Mouse (Mus musculus) megakaryocyte, embryonic 14.5 days (primary cell): ENCODE measurements around the gene Creb5. TPM values are rescaled to one million over a fixed set of nuclear protein-coding genes. Genes with fewer than 3 reads are reported as not detected.

Experiments
- H3K27me3 ChIP-seq: replicated peaks from 2 replicates; pipeline ENCODE3; 2012; ENCODE audit warnings: inconsistent platforms
- H3K36me3 ChIP-seq: replicated peaks from 2 replicates; pipeline ENCODE3; 2012; ENCODE audit warnings: low read length, inconsistent platforms, mixed read lengths
- H3K4me1 ChIP-seq: 2 replicates; pipeline ENCODE4 v1.6.1; 2012; ENCODE audit warnings: inconsistent platforms
- H3K4me3 ChIP-seq: replicated peaks from 2 replicates; pipeline ENCODE3; 2012; ENCODE audit warnings: moderate library complexity, mild to moderate bottlenecking, inconsistent platforms
- H3K9me3 ChIP-seq: 2 replicates; pipeline ENCODE4 v1.6.1; 2012; ENCODE audit warnings: inconsistent platforms
- FLI1 ChIP-seq: IDR thresholded peaks from 2 replicates; pipeline ENCODE4 v1.6.1; 2012; ENCODE audit warnings: low read length, inconsistent platforms, mixed read lengths
- GATA1 ChIP-seq: IDR thresholded peaks from 3 replicates; pipeline ENCODE4 v1.6.1; 2012; ENCODE audit warnings: mixed read lengths, low read length, inconsistent platforms, borderline replicate concordance
- polyA plus RNA-seq: library from polyadenylated mRNA; stranded (reverse); fragments of >175 nt; gene quantifications from 2 replicates; pipeline ENCODE4 v1.2.3, GENCODE M21; 2012; ENCODE audit warnings: low replicate concordance; ENCODE audit not compliant: insufficient read depth

The Creb5 gene
- polyA plus RNA-seq, 1 experiment: 0.37 TPM

DNA sequence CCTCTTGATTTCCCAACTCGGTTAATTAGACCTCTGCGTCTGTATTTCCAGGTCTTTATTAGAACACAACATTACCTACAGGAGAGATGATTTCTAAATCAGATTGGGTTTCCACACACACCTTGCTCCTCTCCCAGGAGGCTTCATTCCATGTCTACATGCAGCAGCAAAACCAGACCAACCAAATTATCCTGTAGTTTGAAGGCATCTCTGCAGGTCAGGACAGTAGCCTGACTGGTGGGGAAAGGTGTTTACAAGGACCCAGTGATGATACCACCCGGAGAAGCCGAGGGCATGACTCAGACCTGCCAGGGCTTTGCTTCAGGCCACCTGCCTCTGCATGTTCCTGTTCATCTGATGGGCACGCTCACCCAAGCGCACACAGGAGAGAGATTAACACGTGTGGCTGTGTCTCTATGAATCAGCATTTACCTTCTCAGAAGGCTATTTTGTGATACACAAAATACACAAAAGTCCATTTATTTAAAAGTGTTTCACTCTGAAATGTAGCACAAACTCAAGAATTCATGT lies 355.8 kb downstream of the Creb5 start:
- Histone ChIP-seq H3K9me3 (no peaks in the 10 kb centered on the region), H3K4me1 (no peaks in the 10 kb centered on the region), H3K36me3 (no peaks in the 10 kb centered on the region), H3K4me3 (no peak overlapping the region), H3K27me3 (peaks cover 13% of the 10 kb centered on the region)
- TF ChIP-seq FLI1 (no peak), GATA1 (no peak)

DNA sequence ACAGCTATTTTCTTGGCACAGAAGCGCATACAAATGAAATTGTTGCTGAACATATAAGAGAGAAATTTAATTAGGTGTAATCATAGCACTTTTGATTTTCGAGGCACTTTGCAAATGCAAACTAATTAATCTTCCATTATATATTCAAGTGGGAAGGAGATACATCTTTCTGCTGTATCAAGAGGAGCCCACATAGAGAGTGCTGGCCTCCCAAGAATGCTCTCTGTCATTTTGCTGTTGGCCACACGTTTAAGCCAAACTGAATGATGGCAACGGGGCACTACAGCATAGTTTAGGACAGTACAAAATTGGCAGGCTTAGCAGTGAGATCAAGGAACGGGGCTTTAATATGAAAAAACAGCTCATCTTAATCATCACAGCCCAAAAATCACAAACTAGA lies 356.4 kb downstream of the Creb5 start:
- Histone ChIP-seq H3K27me3 (peaks cover 13% of the 10 kb centered on the region), H3K9me3 (no peaks in the 10 kb centered on the region), H3K4me1 (no peaks in the 10 kb centered on the region), H3K36me3 (no peaks in the 10 kb centered on the region), H3K4me3 (no peak overlapping the region)
- TF ChIP-seq FLI1: no peak
- no peak for TF ChIP-seq GATA1

DNA sequence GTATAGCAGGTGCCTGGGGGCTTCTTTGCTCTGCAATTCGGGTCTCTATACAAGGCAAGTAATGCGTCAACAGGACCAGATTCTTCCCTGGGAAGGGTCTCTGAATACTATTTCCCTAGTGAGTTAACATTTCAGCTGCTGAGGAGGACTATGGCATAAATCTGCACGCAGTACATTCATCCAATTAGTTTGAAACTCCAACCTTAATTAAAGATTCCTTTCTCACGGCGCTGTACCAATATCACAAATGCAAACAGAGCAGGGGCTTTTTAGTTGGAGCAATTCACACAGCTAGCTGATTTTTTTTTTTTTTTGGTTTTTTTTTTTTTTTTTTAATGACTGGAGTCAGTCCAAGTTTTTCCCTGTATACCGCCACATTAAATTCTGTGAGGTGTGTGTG lies 357.0 kb downstream of the Creb5 start:
- TF ChIP-seq GATA1: no peak
- TF ChIP-seq FLI1: no peak
- Histone ChIP-seq H3K36me3 (no peaks in the 10 kb centered on the region), H3K4me1 (no peaks in the 10 kb centered on the region), H3K9me3 (no peaks in the 10 kb centered on the region), H3K4me3 (no peak overlapping the region), H3K27me3 (peaks cover 13% of the 10 kb centered on the region)

DNA sequence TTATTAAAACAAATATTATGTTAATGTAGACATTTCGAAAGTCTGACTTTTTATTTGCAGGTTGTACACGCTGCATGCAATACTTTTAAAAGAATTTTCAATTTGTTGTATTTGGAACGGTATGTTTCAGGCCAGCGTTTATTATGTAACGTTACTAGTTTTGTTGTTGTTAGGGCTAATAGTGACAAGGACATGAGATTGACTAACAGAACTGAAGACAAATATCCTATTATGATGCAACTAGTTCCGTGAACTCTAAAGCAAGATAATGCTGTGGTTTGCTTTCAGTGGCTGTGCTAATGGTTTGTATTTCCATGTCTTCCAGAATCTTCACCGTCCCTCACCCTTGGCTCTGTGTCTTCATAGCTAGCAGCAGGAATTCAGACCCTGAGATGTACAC lies 357.9 kb downstream of the Creb5 start:
- TF ChIP-seq GATA1: no peak
- no peak for TF ChIP-seq FLI1
- H3K36me3 ChIP-seq: no peaks in the 10 kb centered on the region
- no peaks in the 10 kb centered on the region for H3K4me1 ChIP-seq
- no peak overlapping the region for H3K4me3 ChIP-seq
- H3K27me3 ChIP-seq: peaks cover 13% of the 10 kb centered on the region
- no peaks in the 10 kb centered on the region for H3K9me3 ChIP-seq

DNA sequence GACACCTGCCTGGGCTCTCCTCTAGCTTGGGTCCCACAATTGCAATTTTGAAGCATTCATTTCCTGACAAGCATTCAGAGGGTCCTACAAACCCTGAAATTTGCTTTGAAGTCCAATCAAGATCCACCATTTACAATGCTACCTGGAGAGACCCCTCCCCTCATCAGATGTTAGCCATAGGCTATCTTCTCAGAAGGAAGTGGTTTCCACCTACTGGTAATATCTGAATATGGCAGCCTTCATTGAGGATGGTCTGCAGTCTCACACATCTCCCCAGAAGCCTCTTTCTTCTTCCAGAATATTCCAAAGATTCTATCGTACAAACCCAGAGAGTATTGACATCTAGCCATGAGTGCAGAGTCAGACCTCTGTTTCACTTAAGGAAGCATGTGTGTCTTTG lies 362.7 kb downstream of the Creb5 start:
- no peak for TF ChIP-seq FLI1
- no peak for TF ChIP-seq GATA1
- H3K4me1 ChIP-seq: no peaks in the 10 kb centered on the region
- no peaks in the 10 kb centered on the region for H3K36me3 ChIP-seq
- H3K9me3 ChIP-seq: no peaks in the 10 kb centered on the region
- H3K4me3 ChIP-seq: no peak overlapping the region
- peaks cover 11% of the 10 kb centered on the region for H3K27me3 ChIP-seq

DNA sequence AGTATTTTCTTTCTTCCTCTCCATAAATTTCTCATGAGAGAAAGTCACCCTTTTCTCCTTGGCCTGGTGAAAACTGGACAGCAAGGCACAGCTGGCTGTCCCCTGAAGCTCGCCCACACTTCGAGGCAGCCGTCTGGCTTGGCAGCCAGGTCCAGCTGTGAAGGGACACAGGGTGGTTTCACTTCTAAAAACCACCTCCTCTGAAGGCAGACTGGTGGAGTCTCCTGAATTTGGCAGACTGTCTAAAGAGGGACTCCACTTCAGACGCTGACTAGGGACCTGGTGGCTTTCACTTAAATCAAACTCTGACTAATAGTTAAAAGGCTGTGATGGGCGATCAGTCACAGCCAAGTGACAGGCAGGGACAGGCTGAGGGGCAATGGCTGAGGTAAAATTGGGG lies 365.6 kb downstream of the Creb5 start:
- Histone ChIP-seq H3K36me3 (no peaks in the 10 kb centered on the region), H3K9me3 (no peaks in the 10 kb centered on the region), H3K4me3 (no peak overlapping the region), H3K4me1 (no peaks in the 10 kb centered on the region), H3K27me3 (peaks cover 13% of the 10 kb centered on the region)
- no peak for TF ChIP-seq GATA1
- no peak for TF ChIP-seq FLI1

DNA sequence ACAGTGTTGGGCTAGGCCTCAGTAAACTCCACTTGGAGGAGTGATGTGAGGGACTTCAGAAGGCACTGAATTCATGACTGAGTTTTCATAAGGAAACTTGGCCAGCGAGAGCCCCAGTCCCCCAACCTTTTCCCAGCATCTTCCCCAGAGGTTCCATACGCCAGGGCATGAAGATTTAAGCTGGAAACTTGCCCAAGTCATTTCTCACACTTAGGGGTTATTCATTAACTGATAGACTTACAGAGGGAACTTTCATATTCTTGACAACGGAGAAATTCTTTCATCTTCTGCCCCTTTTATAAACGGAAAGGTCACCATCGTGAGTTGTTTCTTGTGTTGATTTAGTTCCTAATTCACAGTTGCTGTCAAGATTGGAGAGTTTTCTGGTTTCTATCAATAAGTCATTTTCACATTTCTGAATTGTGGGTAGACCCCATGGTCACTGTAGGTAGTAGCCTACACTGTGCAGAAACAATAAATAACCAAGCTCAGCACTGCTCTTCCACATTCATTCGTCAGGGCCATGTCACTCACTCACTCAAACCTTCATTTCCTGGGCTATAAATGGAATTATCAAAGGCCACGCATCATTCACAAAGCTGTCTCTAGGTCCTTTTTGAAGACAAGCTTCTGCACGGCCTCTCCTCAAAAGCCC lies 366.8 kb downstream of the Creb5 start:
- no peaks in the 10 kb centered on the region for H3K36me3 ChIP-seq
- H3K9me3 ChIP-seq: no peaks in the 10 kb centered on the region
- no peaks in the 10 kb centered on the region for H3K4me1 ChIP-seq
- no peak overlapping the region for H3K4me3 ChIP-seq
- TF ChIP-seq GATA1 (no peak), FLI1 (no peak)
- peaks cover 13% of the 10 kb centered on the region for H3K27me3 ChIP-seq

DNA sequence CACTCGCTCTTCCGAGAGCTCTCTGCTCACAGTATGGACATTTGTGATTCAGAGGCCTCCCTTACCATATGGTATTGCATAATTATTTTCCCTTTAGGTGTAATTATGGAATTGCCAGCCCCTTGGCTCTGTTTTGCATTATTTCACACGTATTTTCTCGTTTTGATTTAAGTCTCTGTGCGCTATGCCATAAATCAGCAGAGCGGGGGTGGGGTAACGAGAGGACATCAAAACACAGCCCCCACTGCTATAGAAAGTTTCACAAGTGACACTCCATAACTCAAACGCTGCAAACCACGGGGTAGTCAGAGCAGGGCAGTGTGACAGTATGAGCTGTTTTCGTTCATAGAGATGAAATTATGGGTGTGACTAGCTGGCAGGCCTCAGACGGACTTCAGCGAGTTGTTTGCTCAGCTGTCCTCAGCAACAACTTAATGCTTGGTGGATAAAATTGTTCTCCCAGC lies 367.3 kb downstream of the Creb5 start:
- TF ChIP-seq FLI1 (no peak), GATA1 (no peak)
- peaks cover 13% of the 10 kb centered on the region for H3K27me3 ChIP-seq
- no peaks in the 10 kb centered on the region for H3K9me3 ChIP-seq
- no peaks in the 10 kb centered on the region for H3K36me3 ChIP-seq
- no peaks in the 10 kb centered on the region for H3K4me1 ChIP-seq
- H3K4me3 ChIP-seq: no peak overlapping the region

DNA sequence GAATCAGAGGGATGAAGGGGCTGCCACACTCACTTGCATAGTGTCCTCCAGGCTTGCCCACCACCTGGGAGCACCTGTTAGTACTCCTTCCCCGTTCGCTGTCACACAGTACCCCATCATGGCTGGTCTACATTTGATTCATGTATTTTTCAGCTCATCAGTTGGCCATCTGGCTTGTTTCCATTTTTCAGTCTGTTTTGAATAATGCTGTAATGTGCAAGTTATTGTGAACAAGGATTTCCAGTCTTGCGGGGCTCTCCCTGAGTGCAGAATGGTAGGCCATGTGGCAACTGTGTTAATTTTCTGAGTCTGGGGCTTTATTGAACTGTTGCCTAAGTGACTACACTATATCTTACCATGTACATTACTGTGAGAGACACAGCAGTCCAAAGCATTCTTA lies 369.4 kb downstream of the Creb5 start:
- Histone ChIP-seq H3K36me3 (no peaks in the 10 kb centered on the region), H3K9me3 (no peaks in the 10 kb centered on the region), H3K4me3 (no peak overlapping the region), H3K27me3 (peaks cover 9% of the 10 kb centered on the region), H3K4me1 (no peaks in the 10 kb centered on the region)
- TF ChIP-seq GATA1 (no peak), FLI1 (no peak)

DNA sequence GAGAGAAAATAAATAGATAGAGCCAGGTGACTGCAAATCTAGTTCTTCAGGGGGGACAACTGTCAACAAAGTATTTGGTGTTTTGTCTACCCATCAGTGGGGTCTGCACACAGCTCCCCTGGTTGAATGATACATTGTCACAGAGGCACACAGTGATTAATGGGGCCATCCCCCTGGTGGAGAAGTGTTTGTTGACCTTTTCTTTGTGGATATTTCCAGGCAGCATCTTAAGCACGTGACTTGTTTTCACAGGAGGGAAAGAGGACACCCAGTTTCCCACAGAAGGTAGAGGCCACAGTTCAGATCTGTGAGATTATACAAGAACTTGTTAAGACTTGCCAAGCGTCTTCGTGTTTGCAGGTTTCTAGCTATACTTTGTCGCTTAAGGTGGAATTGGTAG lies 370.4 kb downstream of the Creb5 start:
- Histone ChIP-seq H3K27me3 (peaks cover 7% of the 10 kb centered on the region), H3K9me3 (no peaks in the 10 kb centered on the region), H3K4me1 (no peaks in the 10 kb centered on the region), H3K4me3 (no peak overlapping the region), H3K36me3 (no peaks in the 10 kb centered on the region)
- TF ChIP-seq GATA1: no peak
- no peak for TF ChIP-seq FLI1
